Mouse (Mus musculus) B cell, adult 62 days (primary cell): Measurements from ENCODE around the gene Mapkapk5. TPM values are rescaled to one million over a fixed set of nuclear protein-coding genes. Genes with fewer than 3 reads are reported as not detected.

Experiments
- total RNA-seq: library from RNA; stranded (reverse); gene quantifications from 4 replicates; pipeline ENCODE4 v1.2.4, GENCODE M21; 2023

Mapkapk5 gene
- total RNA-seq, result 87.8 to 102 TPM (median 94.5 TPM) in 4 replicates

GRCm38 (mm10) chr5:121545793-121546529 lies at the start of gene Mapkapk5:
Gene Mapkapk5, minus strand, starts transcription at chr5:121545905.

DNA sequence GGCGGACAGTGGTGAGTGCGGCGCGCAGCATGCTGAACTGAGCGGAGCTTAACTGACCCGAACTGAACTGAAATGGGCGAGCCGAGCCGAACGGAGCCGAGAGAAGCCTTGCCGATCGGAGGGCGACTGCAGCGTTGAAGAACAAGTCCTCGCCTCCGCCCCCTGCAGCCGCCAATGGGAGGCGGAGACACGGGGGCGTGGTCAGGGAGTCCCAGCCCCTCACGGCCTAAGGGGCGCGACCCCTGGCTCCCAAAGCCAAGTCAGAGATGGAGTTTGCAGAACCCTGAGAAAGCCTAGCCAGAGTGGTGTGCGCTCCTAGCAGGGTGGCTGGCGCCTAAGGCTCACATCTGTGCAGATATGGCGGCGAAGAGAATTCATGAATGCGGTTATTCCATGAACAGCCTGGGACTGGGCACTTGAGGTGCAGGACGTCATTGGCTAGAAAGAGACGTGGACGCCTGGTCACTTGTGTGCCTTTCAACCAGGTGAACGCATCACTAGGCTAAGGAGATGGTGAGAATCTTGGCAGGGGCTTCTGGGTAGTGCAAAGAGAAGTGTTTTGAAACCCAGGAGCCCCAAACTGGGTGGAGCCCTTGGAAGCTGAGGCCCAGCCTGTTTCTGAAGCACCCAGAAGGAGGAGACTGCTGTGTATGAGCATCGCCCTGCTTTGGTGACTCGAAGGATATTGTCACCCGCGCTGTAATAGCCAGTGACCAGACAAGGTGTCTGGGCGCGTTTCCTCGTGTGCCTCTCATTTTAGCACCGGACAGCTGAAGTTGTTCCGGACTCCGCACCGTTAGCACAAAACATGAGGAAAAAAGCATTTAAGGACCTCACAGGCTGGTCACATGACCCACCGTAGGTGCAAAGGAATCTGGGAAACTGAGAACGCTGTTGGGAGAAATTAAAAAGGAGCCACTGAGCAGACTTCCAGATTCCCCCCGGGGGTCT lies 48.0 kb upstream of the Mapkapk5 start, which contains the start of gene Aldh2:
Aldh2 (minus strand) TSS at position 374 of the 951 bp plus-strand sequence.

GRCm38 (mm10) chr5:121544910-121545792 lies 554 bp downstream of the Mapkapk5 start, which contains the start of the genes Adam1a and Gm42878:
Gene Adam1a, minus strand, starts transcription at chr5:121545482.
Gene Gm42878, minus strand, starts transcription at chr5:121545482.

GRCm38 (mm10) chr5:121503231-121503630 lies 42.5 kb downstream of the Mapkapk5 start, which contains the start of gene Adam1b:
Gene Adam1b, minus strand, starts transcription at chr5:121503435.

Other genes with a start within 250 kb of the Mapkapk5 start
- gene Trafd1, start 160.3 kb downstream of the Mapkapk5 start, total RNA-seq, result 71.6 to 89.6 TPM (median 78.6 TPM) in 4 replicates
- gene Naa25, start 148.0 kb downstream of the Mapkapk5 start, total RNA-seq, result 44.1 to 51.0 TPM (median 45.5 TPM) in 4 replicates
- gene Tmem116, start 94.0 kb downstream of the Mapkapk5 start, total RNA-seq, result 0.63 to 1.8 TPM (median 1.3 TPM) in 4 replicates
- gene Erp29, start 93.4 kb downstream of the Mapkapk5 start, total RNA-seq, result 164 to 172 TPM (median 168 TPM) in 4 replicates
- 0.16 to 0.17 TPM in 2 of 4 replicates, not detected in the others for gene Adam1b, start 42.5 kb downstream of the Mapkapk5 start, total RNA-seq
- gene Adam1a, start 423 bp downstream of the Mapkapk5 start, total RNA-seq, result 5.0 to 6.7 TPM (median 5.3 TPM) in 4 replicates
- gene Gm42878, start 423 bp downstream of the Mapkapk5 start, total RNA-seq, result not detected in 4 replicates
- 323 to 356 TPM (median 343 TPM) in 4 replicates for gene Aldh2, start 47.9 kb upstream of the Mapkapk5 start, total RNA-seq
- 9.5 to 12.7 TPM (median 10.2 TPM) in 4 replicates for gene Acad12, start 73.0 kb upstream of the Mapkapk5 start, total RNA-seq
- gene Acad10, start 114.6 kb upstream of the Mapkapk5 start, total RNA-seq, result 9.8 to 13.0 TPM (median 11.4 TPM) in 4 replicates
- 84.6 to 91.2 TPM (median 89.7 TPM) in 4 replicates for gene Brap, start 114.7 kb upstream of the Mapkapk5 start, total RNA-seq
- gene Atxn2, start 165.4 kb upstream of the Mapkapk5 start, total RNA-seq, result 69.8 to 88.9 TPM (median 78.7 TPM) in 4 replicates